Comparison of ENCODE assay signal across 8 mouse cellular contexts in the genomic region with DNA sequence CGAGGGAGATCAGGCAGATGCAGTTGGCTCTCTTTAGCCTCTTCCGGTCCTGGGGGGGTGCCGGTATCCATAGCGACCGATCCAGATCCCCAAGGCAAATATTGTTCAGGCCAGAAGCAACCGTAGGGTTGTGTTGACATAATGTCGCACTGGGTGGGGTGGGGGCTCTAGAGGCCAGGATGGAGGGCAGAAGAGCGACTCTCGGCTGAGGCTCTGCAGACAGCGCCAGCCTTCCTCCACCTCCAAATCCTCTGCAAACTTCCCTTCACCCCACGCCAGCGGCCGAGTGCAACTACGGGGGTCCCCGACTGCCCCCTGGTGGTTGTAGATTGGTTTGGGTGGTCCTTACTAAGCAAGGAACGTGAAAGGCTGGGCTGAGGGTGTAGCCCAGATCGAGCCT. TPM values are rescaled to one million over a fixed set of nuclear protein-coding genes. Genes with fewer than 3 reads are reported as not detected.
A peak's percentile ranks its signal among the peaks of the same experiment; 100 is the strongest.
DNase-seq lines count a peak whose midpoint lies in the region; ATAC-seq lines count a peak whose summit lies in the region.

No protein-coding gene starts in this region.

- ATAC-seq in intestine, embryonic 16.5 days: peak; percentile 43
- peak; percentile 75 for ATAC-seq in midbrain, embryonic 11.5 days (ENCODE audit: low FRiP score)
- ATAC-seq in erythroid progenitor cell, adult 5-6 weeks (replicated peaks; ENCODE audit: low FRiP score, poor library complexity, severe bottlenecking): no peak

- DNase-seq in adrenal gland, postnatal 14 days: peak; percentile 91
- DNase-seq in embryo, embryonic 11 days: peak; percentile 94
- DNase-seq in gastrocnemius, postnatal 4 days (ENCODE audit: low spot score in 2 of 2): peak; percentile 82 to 90
- DNase-seq in limb, embryonic 10.5 days (ENCODE audit: low spot score): peak; percentile 91
- peak; percentile 99 for DNase-seq in midbrain, embryonic 11.5 days (ENCODE audit: low spot score, missing footprints)
- peak; percentile 64 for DNase-seq in skeletal muscle tissue, adult 2 months (ENCODE audit: low read depth, low spot score)

- peak overlapping the region; percentile 58 for H3K9ac ChIP-seq in intestine, embryonic 16.5 days (ENCODE audit: low read depth, low read length)
- peak overlapping the region; percentile 36; the same call in 1 of the 2 replicates for H3K9ac ChIP-seq in midbrain, embryonic 11.5 days (ENCODE audit: low read length)

- H3K4me3 ChIP-seq in intestine, embryonic 16.5 days (ENCODE audit: low read length): peak overlapping the region; percentile 38
- H3K4me3 ChIP-seq in limb, embryonic 10.5 days: peak overlapping the region; percentile 45
- H3K4me3 ChIP-seq in midbrain, embryonic 11.5 days (ENCODE audit: low read depth, low read length): peak overlapping the region; percentile 8; the same call in 1 of the 2 replicates

- no peaks in the 10 kb centered on the region for H3K36me3 ChIP-seq in intestine, embryonic 16.5 days (ENCODE audit: control insufficient read depth, insufficient read depth, low read length)
- no peaks in the 10 kb centered on the region for H3K36me3 ChIP-seq in limb, embryonic 10.5 days
- no peaks in the 10 kb centered on the region for H3K36me3 ChIP-seq in midbrain, embryonic 11.5 days (ENCODE audit: control insufficient read depth, insufficient read depth, low read length)

- no peak overlapping the region for H3K27ac ChIP-seq in intestine, embryonic 16.5 days (ENCODE audit: low read length)
- no peak overlapping the region for H3K27ac ChIP-seq in limb, embryonic 10.5 days
- no peak overlapping the region for H3K27ac ChIP-seq in midbrain, embryonic 11.5 days (ENCODE audit: low read depth, low read length)

- peak overlapping the region; percentile 50 for H3K4me2 ChIP-seq in intestine, embryonic 16.5 days (ENCODE audit: low read depth, low read length)
- H3K4me2 ChIP-seq in midbrain, embryonic 11.5 days: peak overlapping the region; percentile 36

- peaks cover 13% of the 10 kb centered on the region for H3K4me1 ChIP-seq in intestine, embryonic 16.5 days (ENCODE audit: control insufficient read depth, insufficient read depth, low read length)
- H3K4me1 ChIP-seq in limb, embryonic 10.5 days: peaks cover 14% of the 10 kb centered on the region
- H3K4me1 ChIP-seq in midbrain, embryonic 11.5 days (ENCODE audit: control insufficient read depth, insufficient read depth, low read length): peaks cover 8% of the 10 kb centered on the region

- H3K9me3 ChIP-seq in intestine, embryonic 16.5 days (ENCODE audit: control insufficient read depth, low read length): no peaks in the 10 kb centered on the region
- no peaks in the 10 kb centered on the region for H3K9me3 ChIP-seq in limb, embryonic 10.5 days (replicated peaks)
- H3K9me3 ChIP-seq in midbrain, embryonic 11.5 days (ENCODE audit: control insufficient read depth, low read length): no peaks in the 10 kb centered on the region

- H3K27me3 ChIP-seq in intestine, embryonic 16.5 days (replicated peaks; ENCODE audit: control insufficient read depth, insufficient read depth, low read length): peaks cover 26% of the 10 kb centered on the region
- peaks cover 53% of the 10 kb centered on the region for H3K27me3 ChIP-seq in limb, embryonic 10.5 days (ENCODE audit: low read depth, poor library complexity, severe bottlenecking)
- H3K27me3 ChIP-seq in midbrain, embryonic 11.5 days (ENCODE audit: control insufficient read depth, insufficient read depth, low read length): peaks cover 23% of the 10 kb centered on the region

- 3% methylated on average over 17 of the region's 17 CpGs for WGBS in intestine, embryonic 16.5 days
- WGBS in limb, embryonic 10.5 days: 5% methylated on average over 17 of the region's 17 CpGs
- WGBS in midbrain, embryonic 11.5 days: 2% methylated on average over 17 of the region's 17 CpGs

RNA-seq across cellular contexts. Expression of a gene that starts 3.3 kb away (rescaled TPM):
- total RNA-seq in adrenal gland, postnatal 14 days (2021): 36.9 and 46.6 TPM in 2 replicates
- 10 to 100 TPM; 17.0 to 18.1 TPM for total RNA-seq in gastrocnemius, postnatal 4 days (2021)
- 7.1 and 8.4 TPM in 2 replicates for polyA plus RNA-seq in intestine, embryonic 16.5 days (2015; fragmentation: Nextera tagmentation; extraction: Ambion mirVana)
- polyA plus RNA-seq in limb, embryonic 10.5 days (2016; fragmentation: Nextera tagmentation; extraction: Ambion mirVana): 3.2 and 6.4 TPM in 2 replicates
- 1.5 and 1.9 TPM in 2 replicates for polyA plus RNA-seq in midbrain, embryonic 11.5 days (2014; fragmentation: Nextera tagmentation; extraction: Ambion mirVana)
- total RNA-seq in erythroid progenitor cell, adult 5-6 weeks (2015; ENCODE audit: low replicate concordance): 2.5 TPM in 1 of 2 replicates, not detected in the other
- 1.3 TPM in 1 of 2 replicates, not detected in the other for total RNA-seq in erythroid progenitor cell, adult 5-6 weeks (2017; ENCODE audit: low replicate concordance)

RNA-seq across cellular contexts. Expression of a gene that starts 6.9 kb away (rescaled TPM):
- total RNA-seq in adrenal gland, postnatal 14 days (2021): 0.71 and 0.93 TPM in 2 replicates
- under 1 TPM; 0.13 to 0.15 TPM for total RNA-seq in gastrocnemius, postnatal 4 days (2021)
- 3.1 and 3.6 TPM in 2 replicates for polyA plus RNA-seq in intestine, embryonic 16.5 days (2015; fragmentation: Nextera tagmentation; extraction: Ambion mirVana)
- polyA plus RNA-seq in limb, embryonic 10.5 days (2016; fragmentation: Nextera tagmentation; extraction: Ambion mirVana): 0.06 and 0.09 TPM in 2 replicates
- 0.58 and 0.75 TPM in 2 replicates for polyA plus RNA-seq in midbrain, embryonic 11.5 days (2014; fragmentation: Nextera tagmentation; extraction: Ambion mirVana)
- not detected in 2 replicates for total RNA-seq in erythroid progenitor cell, adult 5-6 weeks (2015; ENCODE audit: low replicate concordance)
- total RNA-seq in erythroid progenitor cell, adult 5-6 weeks (2017; ENCODE audit: low replicate concordance): not detected in 2 replicates

RNA-seq across cellular contexts. Expression of a gene that starts 23.4 kb away (rescaled TPM):
- total RNA-seq in adrenal gland, postnatal 14 days (2021): 79.1 and 87.8 TPM in 2 replicates
- total RNA-seq in gastrocnemius, postnatal 4 days (2021): 100 to 1,000 TPM in 1 of 2 experiments, 10 to 100 TPM in 1; 85.4 to 103 TPM
- polyA plus RNA-seq in intestine, embryonic 16.5 days (2015; fragmentation: Nextera tagmentation; extraction: Ambion mirVana): 119 and 132 TPM in 2 replicates
- polyA plus RNA-seq in limb, embryonic 10.5 days (2016; fragmentation: Nextera tagmentation; extraction: Ambion mirVana): 176 and 199 TPM in 2 replicates
- polyA plus RNA-seq in midbrain, embryonic 11.5 days (2014; fragmentation: Nextera tagmentation; extraction: Ambion mirVana): 156 and 160 TPM in 2 replicates
- 15.5 and 22.0 TPM in 2 replicates for total RNA-seq in erythroid progenitor cell, adult 5-6 weeks (2015; ENCODE audit: low replicate concordance)
- total RNA-seq in erythroid progenitor cell, adult 5-6 weeks (2017; ENCODE audit: low replicate concordance): 5.4 and 15.7 TPM in 2 replicates

RNA-seq across cellular contexts. Expression of a gene that starts 23.8 kb away (rescaled TPM):
- 13.2 and 15.2 TPM in 2 replicates for total RNA-seq in adrenal gland, postnatal 14 days (2021)
- total RNA-seq in gastrocnemius, postnatal 4 days (2021): 1 to 10 TPM; 7.7 to 8.8 TPM
- 10.5 and 11.1 TPM in 2 replicates for polyA plus RNA-seq in intestine, embryonic 16.5 days (2015; fragmentation: Nextera tagmentation; extraction: Ambion mirVana)
- polyA plus RNA-seq in limb, embryonic 10.5 days (2016; fragmentation: Nextera tagmentation; extraction: Ambion mirVana): 12.5 and 14.4 TPM in 2 replicates
- polyA plus RNA-seq in midbrain, embryonic 11.5 days (2014; fragmentation: Nextera tagmentation; extraction: Ambion mirVana): 10.7 and 11.4 TPM in 2 replicates
- 2.5 and 2.9 TPM in 2 replicates for total RNA-seq in erythroid progenitor cell, adult 5-6 weeks (2015; ENCODE audit: low replicate concordance)
- 1.9 TPM in 2 replicates for total RNA-seq in erythroid progenitor cell, adult 5-6 weeks (2017; ENCODE audit: low replicate concordance)

RNA-seq across cellular contexts. Expression of a gene that starts 39.5 kb away (rescaled TPM):
- total RNA-seq in adrenal gland, postnatal 14 days (2021): 9.7 and 12.4 TPM in 2 replicates
- 1 to 10 TPM; 2.2 to 2.7 TPM for total RNA-seq in gastrocnemius, postnatal 4 days (2021)
- polyA plus RNA-seq in intestine, embryonic 16.5 days (2015; fragmentation: Nextera tagmentation; extraction: Ambion mirVana): 1.6 and 2.1 TPM in 2 replicates
- 6.5 and 8.5 TPM in 2 replicates for polyA plus RNA-seq in limb, embryonic 10.5 days (2016; fragmentation: Nextera tagmentation; extraction: Ambion mirVana)
- polyA plus RNA-seq in midbrain, embryonic 11.5 days (2014; fragmentation: Nextera tagmentation; extraction: Ambion mirVana): 1.5 and 1.7 TPM in 2 replicates
- not detected in 2 replicates for total RNA-seq in erythroid progenitor cell, adult 5-6 weeks (2015; ENCODE audit: low replicate concordance)
- total RNA-seq in erythroid progenitor cell, adult 5-6 weeks (2017; ENCODE audit: low replicate concordance): not detected in 2 replicates

Comparison
In these comparisons a context has a peak if more than half of its experiments do, and no peak if none do; other contexts are left out.
1. RNA of a gene that starts 3.3 kb away (total RNA-seq): 36.9 to 46.6 TPM in adrenal gland, postnatal 14 days and 17.0 to 18.1 TPM in gastrocnemius, postnatal 4 days; 1.3 to 2.5 TPM in erythroid progenitor cell, adult 5-6 weeks; every median in the first group is over 4 times any median in the second.
2. Peak in every context shown above with its lines, with median percentiles within 50 percentile points of each other: DNase-seq and H3K4me3 ChIP-seq.